Mouse (Mus musculus): ENCODE data around the gene Agr2. TPM values are rescaled to one million over a fixed set of nuclear protein-coding genes. Genes with fewer than 3 reads are reported as not detected.

The Agr2 gene
- polyA plus RNA-seq, 1 experiment from 2014 or later = not detected

- Histone ChIP-seq H3K4me3 (no peak overlapping the region), H3K27me3 (ENCODE audit: insufficient read depth, poor library complexity, severe bottlenecking) (no peaks in the 10 kb centered on the region), H3K9me3 (no peaks in the 10 kb centered on the region), H3K4me1 (peaks cover 5% of the 10 kb centered on the region; the same call in 1 of the 2 replicates), H3K27ac (no peak overlapping the region), H3K36me3 (no peaks in the 10 kb centered on the region)
- 88% methylated on average over 12 of the region's 12 CpGs for WGBS
- no peak for DNase-seq (ENCODE audit: low spot score)
These were observed 38.1 kb downstream of the Agr2 start for GRCm38 (mm10) chr12:36030660-36031363.

- no peak overlapping the region for H3K4me3 ChIP-seq
- WGBS = 71% methylated on average over 4 of the region's 4 CpGs
- peaks cover 5% of the 10 kb centered on the region; the same call in 1 of the 2 replicates for H3K4me1 ChIP-seq
- no peak overlapping the region for H3K27ac ChIP-seq
- no peaks in the 10 kb centered on the region for H3K36me3 ChIP-seq
- H3K27me3 ChIP-seq (ENCODE audit: insufficient read depth, poor library complexity, severe bottlenecking) = no peaks in the 10 kb centered on the region
- DNase-seq (ENCODE audit: low spot score) = no peak
- H3K9me3 ChIP-seq = no peaks in the 10 kb centered on the region
These were observed 39.7 kb downstream of the Agr2 start for GRCm38 (mm10) chr12:36032419-36032818.

- no peaks in the 10 kb centered on the region for H3K36me3 ChIP-seq
- H3K27me3 ChIP-seq (ENCODE audit: insufficient read depth, poor library complexity, severe bottlenecking) = no peaks in the 10 kb centered on the region
- no peaks in the 10 kb centered on the region for H3K9me3 ChIP-seq
- WGBS = 92% methylated on average over 6 of the region's 6 CpGs
- H3K4me3 ChIP-seq = no peak overlapping the region
- H3K4me1 ChIP-seq = peaks cover 5% of the 10 kb centered on the region; the same call in 1 of the 2 replicates
- DNase-seq (ENCODE audit: low spot score) = no peak
- H3K27ac ChIP-seq = no peak overlapping the region
These were observed 42.8 kb downstream of the Agr2 start for GRCm38 (mm10) chr12:36035501-36035900.

GRCm38 (mm10) chr12:36036121-36036520 lies 43.4 kb downstream of the Agr2 start:
- Histone ChIP-seq H3K27ac (no peak overlapping the region), H3K4me1 (peaks cover 11% of the 10 kb centered on the region), H3K9me3 (no peaks in the 10 kb centered on the region), H3K36me3 (no peaks in the 10 kb centered on the region), H3K4me3 (no peak overlapping the region), H3K27me3 (ENCODE audit: insufficient read depth, poor library complexity, severe bottlenecking) (no peaks in the 10 kb centered on the region)
- WGBS = 96% methylated on average over 7 of the region's 7 CpGs
- no peak for DNase-seq (ENCODE audit: low spot score)

- Histone ChIP-seq H3K27me3 (ENCODE audit: insufficient read depth, poor library complexity, severe bottlenecking) (no peaks in the 10 kb centered on the region), H3K36me3 (no peaks in the 10 kb centered on the region), H3K4me1 (peaks cover 12% of the 10 kb centered on the region), H3K4me3 (no peak overlapping the region), H3K9me3 (no peaks in the 10 kb centered on the region), H3K27ac (no peak overlapping the region)
- DNase-seq (ENCODE audit: low spot score) = no peak
- WGBS = 77% methylated on average over 10 of the region's 10 CpGs
These were observed 44.1 kb downstream of the Agr2 start for GRCm38 (mm10) chr12:36036776-36037175.

GRCm38 (mm10) chr12:36039541-36040084 lies 46.9 kb downstream of the Agr2 start:
- DNase-seq (ENCODE audit: low spot score) = no peak
- Histone ChIP-seq H3K36me3 (no peaks in the 10 kb centered on the region), H3K27ac (no peak overlapping the region), H3K4me1 (peaks cover 12% of the 10 kb centered on the region), H3K4me3 (no peak overlapping the region), H3K9me3 (no peaks in the 10 kb centered on the region), H3K27me3 (ENCODE audit: insufficient read depth, poor library complexity, severe bottlenecking) (no peaks in the 10 kb centered on the region)
- 65% methylated on average over 9 of the region's 9 CpGs for WGBS

- no peaks in the 10 kb centered on the region for H3K9me3 ChIP-seq
- peak overlapping the region; percentile 95 for H3K4me3 ChIP-seq
- 62% methylated on average over 10 of the region's 10 CpGs for WGBS
- H3K4me1 ChIP-seq = peaks cover 12% of the 10 kb centered on the region
- no peak overlapping the region for H3K27ac ChIP-seq
- no peak for DNase-seq (ENCODE audit: low spot score)
- no peaks in the 10 kb centered on the region for H3K27me3 ChIP-seq (ENCODE audit: insufficient read depth, poor library complexity, severe bottlenecking)
- H3K36me3 ChIP-seq = no peaks in the 10 kb centered on the region
These were observed 48.0 kb downstream of the Agr2 start for GRCm38 (mm10) chr12:36040571-36041280.

- no peaks in the 10 kb centered on the region for H3K27me3 ChIP-seq (ENCODE audit: insufficient read depth, poor library complexity, severe bottlenecking)
- peak overlapping the region; percentile 95 for H3K4me3 ChIP-seq
- H3K4me1 ChIP-seq = peaks cover 16% of the 10 kb centered on the region
- 37% methylated on average over 4 of the region's 4 CpGs for WGBS
- H3K27ac ChIP-seq = no peak overlapping the region
- H3K36me3 ChIP-seq = no peaks in the 10 kb centered on the region
- H3K9me3 ChIP-seq = no peaks in the 10 kb centered on the region
- DNase-seq (ENCODE audit: low spot score) = no peak
These were observed 48.5 kb downstream of the Agr2 start for GRCm38 (mm10) chr12:36041281-36041589.

- Histone ChIP-seq H3K9me3 (no peaks in the 10 kb centered on the region), H3K36me3 (no peaks in the 10 kb centered on the region), H3K4me3 (peak overlapping the region; percentile 95), H3K27me3 (ENCODE audit: insufficient read depth, poor library complexity, severe bottlenecking) (no peaks in the 10 kb centered on the region), H3K27ac (peak overlapping the region; percentile 94), H3K4me1 (peaks cover 20% of the 10 kb centered on the region)
- WGBS = under 1% methylated on average over 50 of the region's 50 CpGs
- peak; percentile 77 for DNase-seq (ENCODE audit: low spot score)
These were observed 49.1 kb downstream of the Agr2 start for GRCm38 (mm10) chr12:36041703-36042347.

- DNase-seq (ENCODE audit: low spot score) = peak; percentile 96
- Histone ChIP-seq H3K9me3 (no peaks in the 10 kb centered on the region), H3K4me1 (peaks cover 20% of the 10 kb centered on the region), H3K27ac (peak within 1 kb of the TSS; percentile 94), H3K36me3 (no peaks in the 10 kb centered on the region), H3K27me3 (ENCODE audit: insufficient read depth, poor library complexity, severe bottlenecking) (no peaks in the 10 kb centered on the region), H3K4me3 (peak within 1 kb of the TSS; percentile 95)
- under 1% methylated on average over 35 of the region's 35 CpGs for WGBS
These were observed 49.7 kb downstream of the Agr2 start, which contains the start of gene Tspan13 for GRCm38 (mm10) chr12:36042348-36042778. TSS of gene Tspan13 (minus strand) at chr12:36042500.

- Histone ChIP-seq H3K4me3 (no peak overlapping the region), H3K9me3 (no peaks in the 10 kb centered on the region), H3K36me3 (no peaks in the 10 kb centered on the region), H3K4me1 (peaks cover 18% of the 10 kb centered on the region), H3K27me3 (ENCODE audit: insufficient read depth, poor library complexity, severe bottlenecking) (no peaks in the 10 kb centered on the region), H3K27ac (no peak overlapping the region)
- WGBS = 84% methylated on average over 2 of the region's 2 CpGs
- no peak for DNase-seq (ENCODE audit: low spot score)
These were observed 52.0 kb downstream of the Agr2 start for GRCm38 (mm10) chr12:36044691-36045090.

- Histone ChIP-seq H3K4me1 (peaks cover 8% of the 10 kb centered on the region), H3K9me3 (no peaks in the 10 kb centered on the region), H3K4me3 (no peak overlapping the region)
These were observed 53.5 kb downstream of the Agr2 start for GRCm38 (mm10) chr12:36046196-36046595.

GRCm38 (mm10) chr12:36047593-36047992 lies 54.9 kb downstream of the Agr2 start:
- Histone ChIP-seq H3K27ac (no peak overlapping the region), H3K9me3 (no peaks in the 10 kb centered on the region), H3K4me3 (no peak overlapping the region), H3K27me3 (ENCODE audit: insufficient read depth, poor library complexity, severe bottlenecking) (no peaks in the 10 kb centered on the region), H3K36me3 (no peaks in the 10 kb centered on the region), H3K4me1 (peaks cover 8% of the 10 kb centered on the region; the same call in 1 of the 2 replicates)
- WGBS = 79% methylated on average over 2 of the region's 2 CpGs
- DNase-seq (ENCODE audit: low spot score) = no peak

More at GRCm38 (mm10) chr12:36046196-36046595, 53.5 kb downstream of the Agr2 start:
- DNase-seq (ENCODE audit: low spot score) = no peak
- 17% methylated on average over 5 of the region's 5 CpGs for WGBS
- H3K27ac ChIP-seq = no peak overlapping the region
- no peaks in the 10 kb centered on the region for H3K27me3 ChIP-seq (ENCODE audit: insufficient read depth, poor library complexity, severe bottlenecking)
- H3K36me3 ChIP-seq = no peaks in the 10 kb centered on the region
